Mouse (Mus musculus) ES-Bruce4 (cell line): Measurements from ENCODE around the gene Slc2a3. TPM values are rescaled to one million over a fixed set of nuclear protein-coding genes. Genes with fewer than 3 reads are reported as not detected.
"Not testable (repeated sequence)": the region's sequence is repeated elsewhere in the genome, so short reads cannot be mapped to it uniquely, and the experiment has no call there.

Experiments used
- H3K27ac ChIP-seq: 2 replicates; pipeline ENCODE4 v1.5.1; 2012; ENCODE audit warnings: low read length, inconsistent platforms; ENCODE audit not compliant: insufficient read depth
- H3K27me3 ChIP-seq: 2 replicates; pipeline ENCODE4 v1.6.1; 2012; ENCODE audit warnings: mild to moderate bottlenecking, low read length, inconsistent platforms; ENCODE audit not compliant: control insufficient read depth, poor library complexity, insufficient read depth, severe bottlenecking
- H3K36me3 ChIP-seq: 2 replicates; pipeline ENCODE4 v1.6.1; 2012; ENCODE audit warnings: inconsistent platforms, mild to moderate bottlenecking, low read length, moderate library complexity; ENCODE audit not compliant: control insufficient read depth, poor library complexity, insufficient read depth, severe bottlenecking
- H3K4me1 ChIP-seq: one replicate; pipeline ENCODE4 v1.8.1; 2011; ENCODE audit warnings: low read length; ENCODE audit not compliant: control insufficient read depth, insufficient read depth
- H3K4me3 ChIP-seq: 2 replicates; pipeline ENCODE4 v1.5.1; 2011; ENCODE audit warnings: low read depth, mild to moderate bottlenecking, low read length
- H3K9ac ChIP-seq: 2 replicates; pipeline ENCODE4 v1.6.1; 2012; ENCODE audit warnings: low read depth, mild to moderate bottlenecking, inconsistent platforms; ENCODE audit not compliant: poor library complexity, severe bottlenecking
- H3K9me3 ChIP-seq: replicated peaks from 2 replicates; pipeline ENCODE4 v1.6.1; 2012; ENCODE audit warnings: mild to moderate bottlenecking, low read length, inconsistent platforms; ENCODE audit not compliant: control insufficient read depth, poor library complexity, insufficient read depth, severe bottlenecking
- CTCF ChIP-seq: IDR thresholded peaks from one replicate; pipeline ENCODE4 v1.8.1; 2011; ENCODE audit warnings: low read depth, low read length
- EP300 ChIP-seq: IDR thresholded peaks from 2 replicates; pipeline ENCODE4 v1.6.1; 2011; ENCODE audit warnings: low read depth, low read length; ENCODE audit not compliant: insufficient read depth
- POLR2A ChIP-seq: IDR thresholded peaks from one replicate; pipeline ENCODE4 v1.8.1; 2011; ENCODE audit warnings: low read length; ENCODE audit not compliant: insufficient read depth
- polyA plus RNA-seq: library from polyadenylated mRNA; stranded (reverse); fragments of >200 nt; gene quantifications from 2 replicates; pipeline ENCODE4 v1.2.4, GENCODE M21; 2011; ENCODE audit warnings: low read depth; ENCODE audit not compliant: missing spikeins, insufficient read depth, insufficient read length

The Slc2a3 gene
- polyA plus RNA-seq, 1 experiment, result 1,686 TPM

DNA sequence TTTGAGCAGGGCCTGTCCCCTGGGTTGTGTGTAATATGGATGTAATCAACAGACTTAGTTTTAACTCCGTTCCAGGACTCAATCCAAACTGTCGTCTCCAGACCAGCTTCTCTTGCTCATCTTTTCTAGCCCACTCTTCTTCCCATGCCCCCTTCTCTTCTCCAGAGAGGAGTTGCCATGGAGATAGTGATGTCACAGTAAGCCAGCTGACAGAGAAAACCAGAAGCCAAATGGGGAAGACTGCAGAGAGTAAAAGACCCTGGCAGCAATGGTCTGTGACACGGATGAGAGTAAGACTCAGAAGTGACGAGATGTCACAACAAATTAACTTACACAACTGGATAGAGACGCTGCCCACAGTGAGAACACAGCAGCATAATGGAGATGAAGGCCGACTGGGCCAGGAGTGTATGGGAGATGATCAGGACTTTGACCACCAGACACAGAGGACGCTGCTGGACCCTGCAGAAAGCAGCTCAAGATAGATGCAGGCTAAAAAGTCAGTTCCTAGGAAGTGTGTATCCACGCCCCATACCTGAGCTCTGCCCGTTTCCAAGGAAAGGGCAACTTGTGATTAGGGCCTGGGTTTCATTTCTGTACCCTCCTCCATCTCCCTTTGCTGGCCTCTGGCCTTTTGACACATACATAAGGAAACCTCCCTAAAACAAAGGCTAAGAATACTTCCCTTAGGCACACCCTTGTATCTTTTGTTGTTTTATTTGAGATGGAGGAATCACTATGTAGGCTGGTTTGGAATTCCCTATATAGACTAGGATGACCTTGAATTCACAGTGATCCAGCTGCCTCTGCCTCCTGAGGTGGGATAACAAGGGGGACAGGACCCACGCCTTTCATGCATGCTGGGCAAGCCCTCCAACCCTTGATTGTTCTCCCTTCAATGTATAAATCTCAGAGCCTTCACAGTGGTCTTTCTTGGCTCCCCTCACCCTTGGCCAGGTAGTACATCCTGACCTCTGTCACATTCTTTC lies 31.4 kb downstream of the Slc2a3 start:
- H3K9ac ChIP-seq, result peak overlapping the region; percentile 50
- no peaks in the 10 kb centered on the region for H3K36me3 ChIP-seq
- H3K4me3 ChIP-seq, result peak overlapping the region; percentile 5; the same call in 1 of the 2 replicates
- H3K9me3 ChIP-seq, result no peaks in the 10 kb centered on the region
- H3K27me3 ChIP-seq, result no peaks in the 10 kb centered on the region
- H3K27ac ChIP-seq, result peak overlapping the region; percentile 98
- TF ChIP-seq POLR2A, result no peak
- peak; percentile 92 for TF ChIP-seq EP300
- peaks cover 4% of the 10 kb centered on the region for H3K4me1 ChIP-seq

DNA sequence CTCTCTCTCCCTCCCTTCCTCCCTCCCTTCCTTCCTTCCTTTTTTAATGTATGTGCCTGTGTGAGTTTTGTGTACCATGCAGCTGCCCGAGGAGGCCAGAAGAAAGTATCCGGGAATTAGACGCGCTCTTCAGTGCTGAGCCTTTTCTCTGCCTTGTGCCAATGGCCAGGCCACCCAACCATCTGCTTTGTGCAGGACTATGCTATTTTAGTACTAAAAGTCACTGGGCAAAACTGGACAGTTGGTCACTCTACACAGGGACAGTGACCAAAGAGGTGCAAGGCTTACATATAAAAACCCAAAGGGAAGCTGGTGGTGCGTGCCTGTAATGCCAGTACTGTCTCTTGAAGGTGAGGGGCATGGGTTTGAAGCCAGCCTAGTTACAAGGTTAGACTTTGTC lies 33.2 kb downstream of the Slc2a3 start:
- Histone ChIP-seq H3K9me3 (no peaks in the 10 kb centered on the region), H3K27ac (peak overlapping the region; percentile 70), H3K9ac (0 out of 2 replicates have a peak overlapping the region, but pooled peaks have one; percentile 21), H3K4me1 (peaks cover 8% of the 10 kb centered on the region), H3K4me3 (no peak overlapping the region; the same call in 1 of the 2 replicates), H3K27me3 (no peaks in the 10 kb centered on the region), H3K36me3 (no peaks in the 10 kb centered on the region)
- TF ChIP-seq EP300 (no peak), CTCF (no peak), POLR2A (no peak)

- H3K36me3 ChIP-seq, H3K9me3 ChIP-seq, H3K27me3 ChIP-seq, H3K4me3 ChIP-seq, H3K4me1 ChIP-seq: not testable (repeated sequence)
- Histone ChIP-seq H3K27ac (peak overlapping the region; percentile 96), H3K9ac (0 out of 2 replicates have a peak overlapping the region, but pooled peaks have one; percentile 19)
Observed at GRCm38 (mm10) chr6:122767012-122767411, 34.4 kb downstream of the Slc2a3 start.

GRCm38 (mm10) chr6:122766145-122766968 lies 35.1 kb downstream of the Slc2a3 start:
- no peak overlapping the region for H3K9ac ChIP-seq
- no peak for TF ChIP-seq POLR2A
- TF ChIP-seq EP300, result peak; percentile 98
- H3K9me3 ChIP-seq, result no peaks in the 10 kb centered on the region
- H3K27ac ChIP-seq, result peak overlapping the region; percentile 97
- H3K4me1 ChIP-seq, result peaks cover 10% of the 10 kb centered on the region
- no peaks in the 10 kb centered on the region for H3K27me3 ChIP-seq
- no peaks in the 10 kb centered on the region for H3K36me3 ChIP-seq
- no peak overlapping the region for H3K4me3 ChIP-seq

GRCm38 (mm10) chr6:122765298-122765956 lies 36.0 kb downstream of the Slc2a3 start:
- H3K27ac ChIP-seq, result peak overlapping the region; percentile 97
- TF ChIP-seq EP300 (peak; percentile 96), CTCF (no peak)

More at GRCm38 (mm10) chr6:122765298-122765956, 36.0 kb downstream of the Slc2a3 start:
- Histone ChIP-seq H3K9ac (peak overlapping the region; percentile 56), H3K4me3 (peak overlapping the region; percentile 49; the same call in 1 of the 2 replicates), H3K9me3 (no peaks in the 10 kb centered on the region), H3K4me1 (peaks cover 10% of the 10 kb centered on the region), H3K27me3 (no peaks in the 10 kb centered on the region), H3K36me3 (no peaks in the 10 kb centered on the region)
